Mouse (Mus musculus): ENCODE measurements around the gene Magi1. TPM values are rescaled to one million over a fixed set of nuclear protein-coding genes. Genes with fewer than 3 reads are reported as not detected.
A peak's percentile ranks its signal among the peaks of the same experiment; 100 is the strongest.

The Magi1 gene
- total RNA-seq, 2 experiments from 2014 or later: 7.1 to 9.8 TPM

- DNase-seq: no peak
Measured at GRCm38 (mm10) chr6:93979241-93979640, 304.5 kb downstream of the Magi1 start.

- no peak for DNase-seq
Measured at GRCm38 (mm10) chr6:93968721-93969120, 315.0 kb downstream of the Magi1 start.

GRCm38 (mm10) chr6:93962757-93963336 lies 320.9 kb downstream of the Magi1 start:
- DNase-seq: no peak

- no peak for DNase-seq
Measured at GRCm38 (mm10) chr6:93961782-93962181, 321.9 kb downstream of the Magi1 start.

GRCm38 (mm10) chr6:93957172-93957571 lies 326.5 kb downstream of the Magi1 start:
- no peak for DNase-seq

GRCm38 (mm10) chr6:93946612-93947011 lies 337.1 kb downstream of the Magi1 start:
- no peak for DNase-seq

- DNase-seq: no peak
Measured at GRCm38 (mm10) chr6:93936359-93936758, 347.4 kb downstream of the Magi1 start.

- no peak for DNase-seq
Measured at GRCm38 (mm10) chr6:93935793-93936192, 347.9 kb downstream of the Magi1 start.

- no peak for DNase-seq
Measured at GRCm38 (mm10) chr6:93934700-93935099, 349.0 kb downstream of the Magi1 start.

- no peak for DNase-seq
Measured at GRCm38 (mm10) chr6:93924568-93924967, 359.1 kb downstream of the Magi1 start.

- DNase-seq: no peak
Measured at GRCm38 (mm10) chr6:93923972-93924371, 359.7 kb downstream of the Magi1 start.

- DNase-seq: no peak
Measured at GRCm38 (mm10) chr6:93923351-93923750, 360.4 kb downstream of the Magi1 start.

- DNase-seq: no peak
Measured at GRCm38 (mm10) chr6:93922931-93923330, 360.8 kb downstream of the Magi1 start.

- no peak for DNase-seq
Measured at GRCm38 (mm10) chr6:93913226-93913861, 370.4 kb downstream of the Magi1 start.

- DNase-seq: peak; percentile 9
Measured at GRCm38 (mm10) chr6:93912582-93913225, 371.0 kb downstream of the Magi1 start.

GRCm38 (mm10) chr6:93912003-93912581 lies 371.6 kb downstream of the Magi1 start:
- DNase-seq: no peak

- no peak for DNase-seq
Measured at GRCm38 (mm10) chr6:93911420-93911819, 372.3 kb downstream of the Magi1 start.

GRCm38 (mm10) chr6:93909976-93910375 lies 373.7 kb downstream of the Magi1 start:
- DNase-seq: no peak

GRCm38 (mm10) chr6:93904987-93905386 lies 378.7 kb downstream of the Magi1 start:
- no peak for DNase-seq

- no peak for DNase-seq
Measured at GRCm38 (mm10) chr6:93902239-93902638, 381.5 kb downstream of the Magi1 start.

GRCm38 (mm10) chr6:93901408-93901807 lies 382.3 kb downstream of the Magi1 start:
- no peak for DNase-seq

- DNase-seq: no peak
Measured at GRCm38 (mm10) chr6:93897512-93897911, 386.2 kb downstream of the Magi1 start.

- no peak for DNase-seq
Measured at GRCm38 (mm10) chr6:93895721-93896120, 388.0 kb downstream of the Magi1 start.

All from gastrocnemius, postnatal 10 days (tissue).